ENCODE assay signal across 8 mouse cellular contexts in genomic region chr19:4417183-4417582, GRCm38 (mm10). TPM values are rescaled to one million over a fixed set of nuclear protein-coding genes. Genes with fewer than 3 reads are reported as not detected.
DNase-seq lines count a peak whose midpoint lies in the region; ATAC-seq lines count a peak whose summit lies in the region.

No protein-coding gene starts in this region.

- peak; percentile 39 for DNase-seq in layer of hippocampus, adult 9-11 months
- DNase-seq in layer of hippocampus, postnatal 36 days = no peak
- peak; percentile 79 for DNase-seq in ZHBTc4 (ENCODE audit: low read depth, low spot score)
- peak; percentile 79 for DNase-seq in embryo, embryonic 10.5 days (ENCODE audit: low spot score)
- DNase-seq in heart, postnatal 36 days = peak; percentile 72 to 76
- peak; percentile 74 for DNase-seq in left cerebral cortex, postnatal 4 days
- DNase-seq in thymus, postnatal 0 days (ENCODE audit: low spot score) = peak; percentile 64

- intact Hi-C loops in heart, postnatal 36 days (cut with DNase I) = loop anchor here (1.0 to 5.0 kb wide), 2 partner anchors 79 to 160 kb away; no protein-coding TSS in a partner anchor
- intact Hi-C loops in left cerebral cortex, postnatal 4 days (cut with DNase I) = no loop called here

- peak; percentile 90 for ATAC-seq in monocyte, adult 5-6 weeks (replicated peaks; ENCODE audit: insufficient number of reproducible peaks, low FRiP score, low TSS enrichment, poor library complexity, severe bottlenecking)

RNA-seq across cellular contexts. Expression of gene Kdm2a, which starts 19.1 kb away (rescaled TPM):
- total RNA-seq in layer of hippocampus, postnatal 36 days (2021) = 10 to 100 TPM; 82.4 to 85.3 TPM
- 10 to 100 TPM; 39.4 to 41.1 TPM for total RNA-seq in heart, postnatal 36 days (2021)
- total RNA-seq in left cerebral cortex, postnatal 4 days (2021) = 10 to 100 TPM; 71.2 to 80.9 TPM
- total RNA-seq in monocyte, adult 5-6 weeks (2017) = 109 to 142 TPM (median 139 TPM) in 3 replicates
- polyA plus RNA-seq in thymus, postnatal 0 days (2015; fragmentation: Nextera tagmentation; extraction: Ambion mirVana) = 26.0 and 27.6 TPM in 2 replicates

RNA-seq across cellular contexts. Expression of gene Rhod, which starts 22.0 kb away (rescaled TPM):
- 1 to 10 TPM in 1 of 2 experiments, under 1 TPM in 1; 0.35 to 1.3 TPM for total RNA-seq in layer of hippocampus, postnatal 36 days (2021)
- total RNA-seq in heart, postnatal 36 days (2021) = 1 to 10 TPM; 5.5 to 5.8 TPM
- 1 to 10 TPM; 1.1 to 2.0 TPM for total RNA-seq in left cerebral cortex, postnatal 4 days (2021)
- total RNA-seq in monocyte, adult 5-6 weeks (2017) = not detected in 3 replicates
- 6.6 and 7.7 TPM in 2 replicates for polyA plus RNA-seq in thymus, postnatal 0 days (2015; fragmentation: Nextera tagmentation; extraction: Ambion mirVana)

Comparison
In these comparisons a context has a peak if more than half of its experiments do, and no peak if none do; other contexts are left out.
1. DNase-seq: peak in layer of hippocampus, adult 9-11 months (single experiment), ZHBTc4 (single experiment), embryo, embryonic 10.5 days (single experiment), heart, postnatal 36 days (2 of 2), left cerebral cortex, postnatal 4 days (single experiment) and thymus, postnatal 0 days (single experiment); none in layer of hippocampus, postnatal 36 days (0 of 2).